Mouse (Mus musculus): ENCODE data around the gene Exog. TPM values are rescaled to one million over a fixed set of nuclear protein-coding genes. Genes with fewer than 3 reads are reported as not detected.

The Exog gene
- polyA plus RNA-seq, 1 experiment, result 8.3 TPM

DNA sequence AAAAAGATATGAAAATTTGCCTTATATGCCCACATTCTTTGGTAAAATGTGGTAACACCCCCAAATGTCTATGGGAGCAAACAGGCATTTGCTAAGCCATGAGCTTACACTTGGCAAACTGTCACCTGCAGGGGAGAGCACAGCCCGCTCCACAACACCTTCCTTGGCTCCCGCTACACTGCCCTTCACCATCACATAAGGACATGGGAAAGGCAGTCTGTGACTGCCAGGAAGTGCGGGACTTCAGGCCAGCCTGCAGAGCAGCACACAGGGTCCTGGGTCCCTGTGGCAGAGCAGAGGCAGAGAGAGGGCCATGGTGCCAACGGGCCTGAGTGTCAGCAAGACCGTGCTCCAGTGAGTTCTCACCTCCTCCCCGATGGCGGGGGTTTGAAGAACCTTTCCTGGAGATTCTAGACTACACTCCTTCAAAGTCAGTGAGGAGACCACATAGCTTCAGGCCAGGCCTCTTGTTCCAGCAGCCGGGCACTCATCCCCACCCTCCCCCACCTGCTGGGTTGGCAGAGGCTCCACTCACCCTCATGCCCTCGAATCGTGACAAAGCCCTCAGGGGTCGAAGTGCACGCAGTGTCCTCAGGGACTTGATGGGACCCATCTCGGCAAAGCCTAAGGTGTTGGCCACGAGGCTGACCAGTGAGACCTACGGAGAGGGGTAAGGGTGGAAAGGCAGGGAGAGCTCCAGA, 53.0 kb downstream of the Exog start:
- no peak overlapping the region for H3K27ac ChIP-seq (ENCODE audit: insufficient read depth, low read length)
- no peak overlapping the region for H3K4me3 ChIP-seq (ENCODE audit: insufficient read depth, low read length)
- H3K4me1 ChIP-seq (ENCODE audit: control insufficient read depth, insufficient read depth, low read length), result no peaks in the 10 kb centered on the region
- TF ChIP-seq CTCF (IDR thresholded peaks at IDR 0.05; ENCODE audit: borderline replicate concordance, insufficient read depth, low read length) (no peak), POLR2A (IDR thresholded peaks at IDR 0.05; ENCODE audit: low read depth, low read length) (no peak)

DNA sequence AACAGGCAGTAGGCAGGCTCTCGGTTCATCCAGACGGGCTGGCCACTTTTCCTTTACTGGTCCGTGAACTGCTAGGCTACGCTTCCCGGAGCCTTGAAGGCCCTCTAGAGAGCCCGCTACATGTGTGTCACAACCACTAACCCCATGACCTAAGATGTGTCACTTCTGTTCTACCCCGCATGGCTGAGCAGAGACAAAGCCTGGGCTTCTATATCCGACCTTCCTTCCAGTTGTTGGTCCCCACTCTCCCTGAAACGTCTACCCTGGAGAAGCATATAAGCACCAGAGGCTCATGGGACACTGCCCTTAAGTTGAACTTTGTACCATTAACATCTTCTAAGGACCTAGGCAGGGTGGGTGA, 53.5 kb downstream of the Exog start:
- H3K27ac ChIP-seq (ENCODE audit: insufficient read depth, low read length), result no peak overlapping the region
- TF ChIP-seq CTCF (IDR thresholded peaks at IDR 0.05; ENCODE audit: borderline replicate concordance, insufficient read depth, low read length) (no peak), POLR2A (IDR thresholded peaks at IDR 0.05; ENCODE audit: low read depth, low read length) (no peak)

DNA sequence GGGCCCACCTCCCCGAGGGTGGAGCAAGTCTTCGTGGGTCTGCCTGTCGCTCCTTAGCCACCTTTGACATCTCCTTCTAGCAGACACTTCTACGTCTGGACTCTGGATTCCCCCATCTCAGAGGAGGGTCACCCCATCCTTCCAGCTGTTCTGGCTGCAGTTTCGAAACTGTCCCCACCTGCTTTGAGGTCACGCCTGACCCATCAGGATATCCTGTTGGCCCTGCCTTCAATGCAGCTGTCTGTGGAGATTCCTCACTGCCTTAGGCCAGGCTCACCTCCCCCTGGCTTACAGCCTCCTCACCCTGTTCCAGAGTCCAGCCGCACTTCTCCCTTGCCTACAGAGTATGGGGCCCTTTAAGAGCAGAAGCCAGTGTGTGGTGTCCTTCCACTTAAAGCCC, 54.1 kb downstream of the Exog start:
- TF ChIP-seq CTCF (IDR thresholded peaks at IDR 0.05; ENCODE audit: borderline replicate concordance, insufficient read depth, low read length) (no peak), POLR2A (IDR thresholded peaks at IDR 0.05; ENCODE audit: low read depth, low read length) (no peak)
- H3K4me1 ChIP-seq (ENCODE audit: control insufficient read depth, insufficient read depth, low read length), result no peaks in the 10 kb centered on the region
- no peak overlapping the region for H3K4me3 ChIP-seq (ENCODE audit: insufficient read depth, low read length)
- H3K27ac ChIP-seq (ENCODE audit: insufficient read depth, low read length), result no peak overlapping the region

More for the DNA sequence above, 53.5 kb downstream of the Exog start:
- Histone ChIP-seq H3K4me1 (ENCODE audit: control insufficient read depth, insufficient read depth, low read length) (no peaks in the 10 kb centered on the region), H3K4me3 (ENCODE audit: insufficient read depth, low read length) (no peak overlapping the region)

DNA sequence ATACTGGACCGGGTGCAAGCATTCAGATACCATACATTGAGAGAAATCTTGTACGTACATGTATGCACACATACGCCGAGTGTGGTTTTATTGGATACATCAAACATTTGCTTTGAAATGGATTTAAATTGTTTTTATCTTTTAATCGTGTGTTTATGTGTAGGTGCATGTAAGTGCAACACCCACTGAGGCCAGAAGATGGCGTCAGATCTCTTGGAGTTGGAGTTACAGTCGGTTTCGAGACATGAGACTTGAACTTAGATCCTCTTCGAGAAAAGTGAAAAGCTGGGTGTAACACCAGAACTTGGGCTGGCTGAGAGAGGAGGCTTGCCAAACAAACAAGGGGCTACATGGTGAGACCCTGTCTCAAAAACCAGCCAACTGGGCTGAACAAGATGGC, 58.9 kb downstream of the Exog start:
- no peak overlapping the region for H3K4me3 ChIP-seq (ENCODE audit: insufficient read depth, low read length)
- no peak overlapping the region for H3K27ac ChIP-seq (ENCODE audit: insufficient read depth, low read length)
- H3K4me1 ChIP-seq (ENCODE audit: control insufficient read depth, insufficient read depth, low read length), result no peaks in the 10 kb centered on the region
- TF ChIP-seq POLR2A (IDR thresholded peaks at IDR 0.05; ENCODE audit: low read depth, low read length) (no peak), CTCF (IDR thresholded peaks at IDR 0.05; ENCODE audit: borderline replicate concordance, insufficient read depth, low read length) (no peak)

DNA sequence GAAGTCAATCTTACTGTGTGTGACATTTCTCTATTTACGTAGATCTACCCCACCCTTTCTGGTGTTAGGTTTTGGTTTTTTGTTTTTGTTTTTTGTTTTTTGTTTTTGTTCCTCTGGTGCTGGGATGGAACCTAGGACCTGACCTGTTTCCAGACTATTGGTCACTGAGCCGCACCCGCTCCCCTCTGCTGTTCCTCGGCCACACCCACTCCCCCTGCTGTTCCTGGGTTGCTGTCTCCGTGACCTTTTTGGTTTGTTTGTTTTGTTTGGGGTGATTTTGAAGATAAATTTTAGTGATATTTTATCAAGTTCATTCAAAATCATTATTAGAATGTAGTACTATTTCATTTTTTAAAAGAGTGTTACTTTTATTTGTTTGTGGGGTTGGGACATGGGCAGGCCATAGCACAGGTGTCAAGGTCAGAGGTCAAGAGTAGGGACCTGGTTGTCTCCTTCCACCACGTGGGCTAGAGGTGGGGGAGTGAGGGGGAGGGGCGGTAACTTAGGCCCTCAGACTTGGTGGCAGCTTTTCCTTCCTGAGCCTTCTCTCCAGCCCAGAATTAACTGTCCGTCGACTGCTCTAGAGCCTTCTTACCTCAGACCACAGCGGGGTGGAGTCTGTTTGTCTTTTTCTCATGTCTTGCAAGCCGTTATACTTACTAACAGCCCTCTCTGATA, 60.4 kb downstream of the Exog start:
- no peak for TF ChIP-seq CTCF (IDR thresholded peaks at IDR 0.05; ENCODE audit: borderline replicate concordance, insufficient read depth, low read length)
- TF ChIP-seq POLR2A (IDR thresholded peaks at IDR 0.05; ENCODE audit: low read depth, low read length), result no peak
- no peak overlapping the region for H3K27ac ChIP-seq (ENCODE audit: insufficient read depth, low read length)
- no peak overlapping the region for H3K4me3 ChIP-seq (ENCODE audit: insufficient read depth, low read length)
- no peaks in the 10 kb centered on the region for H3K4me1 ChIP-seq (ENCODE audit: control insufficient read depth, insufficient read depth, low read length)

DNA sequence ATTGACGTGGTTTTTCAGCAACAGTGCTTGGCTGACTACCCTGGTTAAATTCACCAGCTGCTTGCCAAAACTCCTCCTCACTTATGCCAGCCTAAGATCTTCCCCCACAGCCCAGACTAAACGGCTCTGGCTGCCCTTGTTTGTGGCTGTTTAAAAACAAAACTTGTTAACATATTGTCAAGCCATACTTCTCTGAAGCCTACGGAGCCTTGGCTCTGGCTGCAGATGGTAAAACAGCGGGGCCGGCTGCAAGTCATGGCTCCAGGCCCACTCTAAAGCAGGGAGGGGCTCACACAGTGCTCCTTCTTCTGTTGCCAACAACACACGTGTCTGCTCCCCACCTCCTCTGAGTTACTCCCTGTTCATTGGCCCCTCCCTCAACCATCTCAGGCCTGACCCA, 66.2 kb downstream of the Exog start:
- TF ChIP-seq POLR2A (IDR thresholded peaks at IDR 0.05; ENCODE audit: low read depth, low read length) (no peak), CTCF (IDR thresholded peaks at IDR 0.05; ENCODE audit: borderline replicate concordance, insufficient read depth, low read length) (no peak)

DNA sequence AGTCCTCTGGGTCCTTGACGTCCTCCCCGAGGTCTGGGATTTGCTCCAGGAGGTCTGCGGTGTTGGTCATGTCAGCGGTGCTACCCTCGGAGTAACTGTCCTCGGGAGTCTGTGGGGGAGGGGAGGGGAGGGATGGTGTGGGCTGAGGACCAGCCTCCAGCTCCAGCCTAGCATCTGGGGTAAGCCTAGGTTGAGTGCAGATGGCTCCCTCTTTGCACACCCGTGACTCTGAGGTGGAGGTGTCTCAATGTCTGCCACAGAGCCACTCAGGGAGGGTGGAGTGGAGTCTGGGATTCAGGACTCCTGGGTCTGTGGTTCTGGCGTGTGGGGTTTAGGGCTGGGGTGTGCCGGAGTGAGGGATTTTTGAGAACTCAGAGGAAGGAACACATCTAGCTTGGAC, 68.2 kb downstream of the Exog start:
- TF ChIP-seq POLR2A (IDR thresholded peaks at IDR 0.05; ENCODE audit: low read depth, low read length) (no peak), CTCF (IDR thresholded peaks at IDR 0.05; ENCODE audit: borderline replicate concordance, insufficient read depth, low read length) (no peak)
- Histone ChIP-seq H3K27ac (ENCODE audit: insufficient read depth, low read length) (no peak overlapping the region), H3K4me3 (ENCODE audit: insufficient read depth, low read length) (no peak overlapping the region), H3K4me1 (ENCODE audit: control insufficient read depth, insufficient read depth, low read length) (no peaks in the 10 kb centered on the region)

More for the DNA sequence above, 66.2 kb downstream of the Exog start:
- no peaks in the 10 kb centered on the region for H3K4me1 ChIP-seq (ENCODE audit: control insufficient read depth, insufficient read depth, low read length)
- no peak overlapping the region for H3K4me3 ChIP-seq (ENCODE audit: insufficient read depth, low read length)
- no peak overlapping the region for H3K27ac ChIP-seq (ENCODE audit: insufficient read depth, low read length)

DNA sequence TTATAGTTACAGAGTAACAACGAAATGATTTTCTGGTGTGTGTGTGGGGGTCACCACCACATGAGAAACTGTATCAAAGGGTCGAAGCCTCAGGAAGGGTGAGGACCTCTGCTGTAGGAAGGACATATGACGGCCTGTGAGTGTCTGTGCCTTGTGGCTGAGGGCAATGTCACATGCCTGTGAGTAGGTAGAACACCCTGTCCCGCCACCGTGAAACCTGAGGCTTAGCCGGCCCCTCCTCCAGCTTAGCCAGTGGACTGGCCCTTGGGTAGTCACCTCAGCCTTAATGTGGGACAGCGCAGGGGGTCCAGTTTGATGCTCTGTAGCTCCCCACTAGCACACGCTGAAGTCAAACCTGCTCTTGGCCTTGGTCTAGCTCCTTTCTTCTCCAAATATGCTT, 69.1 kb downstream of the Exog start:
- TF ChIP-seq CTCF (IDR thresholded peaks at IDR 0.05; ENCODE audit: borderline replicate concordance, insufficient read depth, low read length) (no peak), POLR2A (IDR thresholded peaks at IDR 0.05; ENCODE audit: low read depth, low read length) (no peak)
- no peaks in the 10 kb centered on the region for H3K4me1 ChIP-seq (ENCODE audit: control insufficient read depth, insufficient read depth, low read length)
- no peak overlapping the region for H3K4me3 ChIP-seq (ENCODE audit: insufficient read depth, low read length)
- H3K27ac ChIP-seq (ENCODE audit: insufficient read depth, low read length), result no peak overlapping the region

DNA sequence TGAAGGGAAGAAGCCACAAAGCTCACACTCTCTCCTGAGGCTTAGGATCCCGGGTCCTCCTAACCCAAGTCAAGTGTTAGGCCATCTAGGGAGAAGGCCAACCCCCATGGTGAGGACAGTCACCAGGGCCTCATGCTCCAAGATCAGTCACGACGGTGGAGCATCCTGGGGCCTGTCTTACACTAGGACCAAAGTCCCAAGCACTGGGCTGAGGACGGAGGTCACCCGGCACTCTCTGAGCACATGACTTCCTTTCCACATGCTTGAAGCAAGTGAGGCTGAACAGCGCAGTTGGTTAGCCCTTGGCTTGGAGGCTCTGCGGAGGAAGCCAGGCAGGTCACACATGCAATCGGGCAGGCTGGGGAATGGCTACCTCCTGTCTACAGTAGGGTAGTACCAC, 70.2 kb downstream of the Exog start:
- TF ChIP-seq CTCF (IDR thresholded peaks at IDR 0.05; ENCODE audit: borderline replicate concordance, insufficient read depth, low read length) (no peak), POLR2A (IDR thresholded peaks at IDR 0.05; ENCODE audit: low read depth, low read length) (no peak)
- no peak overlapping the region for H3K27ac ChIP-seq (ENCODE audit: insufficient read depth, low read length)
- H3K4me3 ChIP-seq (ENCODE audit: insufficient read depth, low read length), result no peak overlapping the region
- H3K4me1 ChIP-seq (ENCODE audit: control insufficient read depth, insufficient read depth, low read length), result no peaks in the 10 kb centered on the region

Other genes with a start within 250 kb of the Exog start
- gene Slc22a13, start 235.8 kb upstream of the Exog start, polyA plus RNA-seq (2011; ENCODE audit: insufficient read length, low read depth, missing spikeins), result not detected in 2 replicates
- 53.8 and 56.0 TPM in 2 replicates for gene Oxsr1, start 122.5 kb upstream of the Exog start, polyA plus RNA-seq (2011; ENCODE audit: insufficient read length, low read depth, missing spikeins)
- 41.4 and 42.4 TPM in 2 replicates for gene Acaa1a, start 105.3 kb upstream of the Exog start, polyA plus RNA-seq (2011; ENCODE audit: insufficient read length, low read depth, missing spikeins)
- 25.8 and 27.7 TPM in 2 replicates for gene Myd88, start 103.5 kb upstream of the Exog start, polyA plus RNA-seq (2011; ENCODE audit: insufficient read length, low read depth, missing spikeins)
- gene Xylb, start 87.6 kb upstream of the Exog start, polyA plus RNA-seq (2011; ENCODE audit: insufficient read length, low read depth, missing spikeins), result 4.1 and 4.5 TPM in 2 replicates
- not detected in 2 replicates for gene Slc22a14, start 79.4 kb upstream of the Exog start, polyA plus RNA-seq (2011; ENCODE audit: insufficient read length, low read depth, missing spikeins)
- gene Acvr2b, start 42.8 kb upstream of the Exog start, polyA plus RNA-seq (2011; ENCODE audit: insufficient read length, low read depth, missing spikeins), result 0.90 and 1.2 TPM in 2 replicates
- not detected in 2 replicates for gene Scn5a, start 134.1 kb downstream of the Exog start, polyA plus RNA-seq (2011; ENCODE audit: insufficient read length, low read depth, missing spikeins)

All from embryonic fibroblast, embryonic 13.5 days (primary cell).